In genomic region chr1:72338341-72338740, GRCm38 (mm10) we compare ENCODE assay signal across 23 mouse cellular contexts. TPM values are rescaled to one million over a fixed set of nuclear protein-coding genes. Genes with fewer than 3 reads are reported as not detected.
"Had no signal": no experiment of that assay in that cellular context is flagged by ENCODE, and none has a peak within 500 bp of the region (broad histone marks: within the 10 kb centered on the region; RNA-seq: fewer than 3 reads in every experiment).

No protein-coding gene starts in this region.

- H3K27ac ChIP-seq: gastrocnemius, adult 2 months; heart, embryonic 10.5 days; hindbrain, embryonic 10.5 days; hindbrain, embryonic 12.5 days; hindbrain, embryonic 14.5 days; intestine, embryonic 15.5 days; layer of hippocampus, adult 2 months; left cerebral cortex, adult 2 months; limb, embryonic 10.5 days; limb, embryonic 12.5 days; liver, embryonic 13.5 days; liver, embryonic 15.5 days had no signal

- DNase-seq: gastrocnemius, adult 2 months; gastrocnemius, postnatal 10 days; gastrocnemius, postnatal 25 days; heart, adult 18-20 months; heart, postnatal 10 days; heart, postnatal 4 days; kidney, postnatal 10 days; liver, embryonic 13.5 days had no signal

- H3K4me3 ChIP-seq: gastrocnemius, adult 2 months; heart, embryonic 10.5 days; heart, embryonic 12.5 days; hindbrain, embryonic 10.5 days; hindbrain, embryonic 12.5 days; intestine, embryonic 15.5 days; layer of hippocampus, adult 2 months; left cerebral cortex, adult 2 months; limb, embryonic 10.5 days; limb, embryonic 12.5 days; liver, embryonic 13.5 days; liver, embryonic 15.5 days had no signal

- H3K27me3 ChIP-seq: heart, embryonic 12.5 days; hindbrain, embryonic 12.5 days; intestine, embryonic 15.5 days; limb, embryonic 12.5 days; liver, embryonic 13.5 days; liver, embryonic 15.5 days had no signal

- H3K9ac ChIP-seq: heart, embryonic 12.5 days; hindbrain, embryonic 12.5 days; hindbrain, embryonic 14.5 days; intestine, embryonic 15.5 days; limb, embryonic 12.5 days; liver, embryonic 13.5 days; liver, embryonic 15.5 days had no signal

- H3K4me1 ChIP-seq: heart, embryonic 10.5 days; heart, embryonic 12.5 days; hindbrain, embryonic 10.5 days; hindbrain, embryonic 12.5 days; intestine, embryonic 15.5 days; limb, embryonic 10.5 days; limb, embryonic 12.5 days; liver, embryonic 13.5 days; liver, embryonic 15.5 days had no signal

RNA-seq across cellular contexts. Expression of gene Tmem169, which starts 54.2 kb away (rescaled TPM):
- total RNA-seq: gastrocnemius, adult 2 months; gastrocnemius, postnatal 25 days; granulocyte monocyte progenitor cell, adult 5-6 weeks; heart, adult 18-20 months; heart, adult 8-10 months; heart, postnatal 25 days had no signal
- polyA plus RNA-seq: inflammation-experienced regulatory T-cells, adult 6 months had no signal
